Mouse (Mus musculus) c-Kit-positive CD71-negative TER-119-negative erythroid progenitor cells, embryonic 14.5 days (primary cell): ENCODE data around the gene Gm20877.
"Not testable (repeated sequence)": the region's sequence is repeated elsewhere in the genome, so short reads cannot be mapped to it uniquely, and the experiment has no call there.

Experiments used
- DNase-seq: peaks from one replicate; pipeline ENCODE4 v3.0.0-alpha.2; 2013; ENCODE audit warnings: low read depth

Gm20877 gene

DNA sequence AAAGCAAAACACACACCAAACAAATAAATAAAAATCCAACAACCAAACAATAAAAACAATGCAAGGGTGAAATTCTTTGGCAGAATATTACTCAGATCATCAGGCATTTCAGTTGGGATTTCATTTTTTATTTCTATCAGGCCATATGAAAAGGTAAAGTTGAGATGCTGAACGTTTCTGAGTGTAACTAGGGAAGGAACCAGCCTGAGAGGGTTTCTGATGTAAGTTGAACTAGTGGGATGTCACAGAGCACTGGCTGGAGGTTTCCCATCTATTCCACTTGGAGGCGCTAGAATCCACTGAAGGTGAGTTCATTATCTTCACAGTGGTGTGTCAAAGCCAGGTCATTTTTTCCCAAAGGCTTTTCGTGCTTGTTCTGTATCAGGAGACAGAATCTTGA lies at the start of gene Gm20877:
Gm20877 (plus strand) TSS at position 301 of the 400 bp plus-strand sequence.
- not testable (repeated sequence) for DNase-seq
